Mouse (Mus musculus): ENCODE results near the gene Cldn14. TPM values are rescaled to one million over a fixed set of nuclear protein-coding genes. Genes with fewer than 3 reads are reported as not detected.

The Cldn14 gene
- polyA plus RNA-seq, 3 experiments from 2014 or later: not detected

GRCm38 (mm10) chr16:93942796-93943502 is 65.7 kb downstream of the Cldn14 start:
- no peak for ATAC-seq

GRCm38 (mm10) chr16:93941781-93942567 is 66.7 kb downstream of the Cldn14 start:
- ATAC-seq: no peak

DNA sequence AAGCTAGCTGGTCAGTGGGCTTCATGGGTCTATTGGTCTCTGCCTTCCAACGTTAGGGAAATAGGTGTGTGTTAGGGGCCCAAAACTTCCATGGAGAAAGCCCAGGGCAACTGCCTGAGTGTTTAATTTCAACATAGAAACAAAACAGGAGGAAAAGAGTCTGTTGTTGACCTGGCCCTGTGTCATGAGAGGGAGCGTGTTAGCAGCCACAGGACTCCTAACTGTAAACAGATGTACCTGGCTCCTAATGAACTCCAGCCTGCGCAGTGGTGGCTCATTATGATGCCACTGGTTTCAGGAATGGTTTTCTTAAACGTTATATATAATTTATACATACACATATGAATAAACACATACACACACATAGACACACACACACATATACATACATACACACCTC is 68.7 kb downstream of the Cldn14 start:
- no peak for ATAC-seq

DNA sequence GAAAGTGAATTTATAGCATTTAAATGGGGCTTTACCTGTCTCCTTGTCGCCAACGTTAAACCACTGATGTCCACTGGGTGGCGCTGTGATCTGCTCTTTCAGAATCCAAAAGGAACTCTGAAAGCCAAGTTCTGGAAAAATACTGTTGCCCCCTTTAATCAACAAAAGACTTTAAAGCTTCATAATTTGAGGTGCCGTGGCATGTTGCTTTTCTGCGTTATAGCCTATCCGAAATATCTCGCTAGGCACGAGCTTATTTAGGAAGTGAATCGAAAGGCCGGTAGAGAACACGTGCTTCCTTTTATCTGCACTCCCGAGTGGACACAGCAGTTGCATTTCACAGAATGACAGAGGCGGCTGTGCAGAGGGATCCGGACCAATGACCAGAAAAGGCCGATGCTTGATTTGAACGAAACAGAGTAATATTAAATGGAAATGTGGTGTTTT is 70.2 kb downstream of the Cldn14 start:
- ATAC-seq: no peak

DNA sequence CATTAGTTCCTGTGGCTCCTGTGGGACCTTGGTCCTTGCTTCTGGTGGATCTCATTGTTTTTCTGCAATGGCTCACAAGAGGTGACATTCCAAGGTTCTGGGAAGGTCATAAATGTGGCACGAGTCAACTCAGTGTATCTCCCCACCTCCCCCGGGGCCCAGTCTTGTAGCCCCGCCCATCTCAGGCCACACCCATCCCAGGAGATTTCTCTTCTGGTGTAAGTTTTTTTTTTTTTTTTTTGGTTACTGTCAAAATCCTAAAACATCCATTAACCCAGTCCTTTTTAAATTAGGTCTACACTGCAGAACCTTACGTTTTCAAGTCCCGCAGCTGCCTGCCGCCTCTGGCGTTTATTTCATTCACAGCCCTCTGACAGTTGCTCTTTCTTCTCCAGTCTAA is 73.6 kb downstream of the Cldn14 start:
- ATAC-seq: peak; percentile 35

GRCm38 (mm10) chr16:93934588-93934987 is 74.0 kb downstream of the Cldn14 start:
- no peak for ATAC-seq

- no peak for ATAC-seq
These were observed 76.2 kb downstream of the Cldn14 start for GRCm38 (mm10) chr16:93932185-93933168.

GRCm38 (mm10) chr16:93929370-93930032 is 79.1 kb downstream of the Cldn14 start:
- ATAC-seq: no peak

- ATAC-seq: no peak
These were observed 82.9 kb downstream of the Cldn14 start for GRCm38 (mm10) chr16:93925684-93926247.

- ATAC-seq: no peak
These were observed 84.8 kb downstream of the Cldn14 start for GRCm38 (mm10) chr16:93923788-93924187.

GRCm38 (mm10) chr16:93922835-93923389 is 85.7 kb downstream of the Cldn14 start:
- no peak for ATAC-seq

DNA sequence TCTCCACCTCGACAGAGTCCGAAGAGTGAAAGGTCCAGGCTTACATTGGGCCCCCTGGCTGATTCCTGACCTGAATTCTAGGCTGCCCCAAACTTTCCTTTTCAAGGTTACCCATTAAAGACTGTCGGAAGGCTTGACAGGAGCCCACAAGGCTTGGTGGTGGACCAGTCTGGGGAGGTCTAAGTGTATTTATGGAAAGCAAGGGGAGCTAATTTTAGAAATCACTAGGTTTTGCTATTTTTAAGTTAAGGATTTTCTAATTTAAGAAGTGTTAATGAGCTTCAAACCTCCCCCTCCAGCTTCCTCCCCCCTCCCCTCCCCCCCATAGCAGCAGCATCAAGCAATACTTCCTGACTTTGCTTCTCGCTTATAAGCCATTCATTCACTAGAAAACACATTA is 88.0 kb downstream of the Cldn14 start:
- ATAC-seq: no peak

GRCm38 (mm10) chr16:93919189-93919588 is 89.4 kb downstream of the Cldn14 start:
- no peak for ATAC-seq

- ATAC-seq: no peak
These were observed 90.0 kb downstream of the Cldn14 start for GRCm38 (mm10) chr16:93918679-93919060.

- ATAC-seq: peak; percentile 88
These were observed 90.6 kb downstream of the Cldn14 start for GRCm38 (mm10) chr16:93917712-93918678.

DNA sequence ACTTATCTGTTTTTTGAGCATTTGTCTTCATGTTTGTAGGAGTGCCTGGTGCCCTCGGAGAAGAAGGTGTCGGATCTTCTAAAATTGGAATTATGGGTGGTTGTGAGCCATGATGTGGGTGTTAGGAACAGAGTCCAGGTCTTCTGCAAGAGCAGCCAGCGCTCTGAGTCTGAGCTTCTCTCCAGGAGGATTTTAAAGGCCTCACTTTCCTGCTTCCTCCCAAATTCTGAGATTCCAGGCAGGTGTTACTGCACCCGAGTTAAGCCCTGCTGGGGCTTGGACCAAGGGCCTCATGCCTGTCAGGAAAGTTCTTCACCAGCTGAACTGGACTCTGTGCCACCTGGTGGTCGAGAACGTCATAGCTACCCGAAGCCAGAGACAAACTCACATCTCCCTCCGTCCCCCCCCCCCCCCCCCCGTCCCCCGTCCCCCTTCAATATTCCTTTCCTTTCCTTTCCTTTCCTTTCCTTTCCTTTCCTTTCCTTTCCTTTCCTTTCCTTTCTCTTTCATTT is 93.2 kb downstream of the Cldn14 start:
- no peak for ATAC-seq

- ATAC-seq: peak; percentile 55
These were observed 94.6 kb downstream of the Cldn14 start for GRCm38 (mm10) chr16:93913881-93914576.

- ATAC-seq: no peak
These were observed 95.8 kb downstream of the Cldn14 start for GRCm38 (mm10) chr16:93912808-93913207.

DNA sequence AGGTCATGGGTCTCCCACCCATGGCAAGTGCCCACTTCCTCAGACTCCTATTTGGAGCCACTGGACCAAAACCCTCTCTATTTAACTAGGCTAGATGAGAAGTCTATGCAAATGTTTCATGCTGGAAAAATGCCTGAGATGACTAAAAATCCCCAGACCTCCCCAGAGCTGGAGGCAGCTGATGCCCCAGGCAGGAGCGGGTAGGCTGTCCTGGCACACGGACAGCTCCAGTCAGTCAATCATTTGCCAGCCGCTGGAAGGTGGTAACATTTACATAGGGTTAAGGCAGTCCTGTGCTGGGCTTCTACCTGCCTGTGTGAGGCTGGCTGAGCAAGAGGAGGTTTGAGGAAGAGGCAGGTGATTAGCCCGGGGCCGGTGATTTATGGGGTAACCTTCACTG is 96.5 kb downstream of the Cldn14 start:
- ATAC-seq: no peak

All from inflammation-experienced regulatory T-cells, adult 6 months (primary cell).